Mouse (Mus musculus) hindbrain, embryonic 16.5 days (tissue): Measurements from ENCODE around the gene Pnkp. TPM values are rescaled to one million over a fixed set of nuclear protein-coding genes. Genes with fewer than 3 reads are reported as not detected.

Source experiments
- ATAC-seq: fragments of 200-750 bp; cut with Nextera tagmentation; 2 replicates; pipeline ENCODE4 v1.8.0; 2017; ENCODE audit warnings: moderate TSS enrichment, moderate library complexity
- H3K27ac ChIP-seq: fragments of 300-500 bp; sonication (generic); 2 replicates; pipeline ENCODE4 v1.5.1; 2014; ENCODE audit warnings: low read depth, mild to moderate bottlenecking, control low read depth, low read length, moderate library complexity
- H3K27me3 ChIP-seq: fragments of 300-500 bp; sonication (generic); replicated peaks from 2 replicates; pipeline ENCODE4 v1.6.1; 2014; ENCODE audit warnings: low read length; ENCODE audit not compliant: control insufficient read depth, insufficient read depth
- H3K36me3 ChIP-seq: fragments of 300-500 bp; sonication (generic); 2 replicates; pipeline ENCODE4 v1.6.1; 2014; ENCODE audit warnings: mild to moderate bottlenecking, low read length, moderate library complexity, mixed read lengths; ENCODE audit not compliant: control insufficient read depth, insufficient read depth
- H3K4me1 ChIP-seq: fragments of 300-500 bp; sonication (generic); 2 replicates; pipeline ENCODE4 v1.6.1; 2014; ENCODE audit warnings: low read depth, low read length; ENCODE audit not compliant: control insufficient read depth, insufficient read depth
- H3K4me2 ChIP-seq: fragments of 300-500 bp; sonication (generic); 2 replicates; pipeline ENCODE4 v1.6.1; 2014; ENCODE audit warnings: mild to moderate bottlenecking, low read length, control low read depth, moderate library complexity
- H3K4me3 ChIP-seq: fragments of 300-500 bp; sonication (generic); 2 replicates; pipeline ENCODE4 v1.5.1; 2014; ENCODE audit warnings: mild to moderate bottlenecking, low read length, control low read depth, moderate library complexity
- H3K9ac ChIP-seq: fragments of 300-500 bp; sonication (generic); 2 replicates; pipeline ENCODE4 v1.6.1; 2014; ENCODE audit warnings: low read depth, mild to moderate bottlenecking, control low read depth, low read length, moderate library complexity
- H3K9me3 ChIP-seq: fragments of 300-500 bp; sonication (generic); 2 replicates; pipeline ENCODE4 v1.6.1; 2014; ENCODE audit warnings: mild to moderate bottlenecking, low read length, moderate library complexity; ENCODE audit not compliant: control insufficient read depth
- WGBS: fragments of 180-500 bp; shearing (Covaris S2); extraction: QIAGEN DNeasy Blood & Tissue Kit; methylation state at CpG from one replicate; pipeline ENCODE4 v1.1.7; 2014; 5-methylcytosine and 5-hydroxymethylcytosine counted together
- polyA plus RNA-seq: library from polyadenylated mRNA; unstranded; fragments of >200 nt; fragmentation: Nextera tagmentation; extraction: Ambion mirVana; gene quantifications from 2 replicates; pipeline ENCODE4 v1.2.1, GENCODE M21; 2015

Pnkp gene
- polyA plus RNA-seq, 1 experiment from 2014 or later, result 34.0 TPM

GRCm38 (mm10) chr7:44821666-44822448 is 35.1 kb upstream of the Pnkp start:
- Histone ChIP-seq H3K9ac (no peak overlapping the region), H3K27ac (no peak overlapping the region), H3K27me3 (no peaks in the 10 kb centered on the region), H3K4me3 (no peak overlapping the region), H3K4me2 (no peak overlapping the region), H3K4me1 (peaks cover 25% of the 10 kb centered on the region), H3K36me3 (no peaks in the 10 kb centered on the region), H3K9me3 (no peaks in the 10 kb centered on the region)
- no peak for ATAC-seq
- WGBS, result 82% methylated on average over 7 of the region's 7 CpGs

DNA sequence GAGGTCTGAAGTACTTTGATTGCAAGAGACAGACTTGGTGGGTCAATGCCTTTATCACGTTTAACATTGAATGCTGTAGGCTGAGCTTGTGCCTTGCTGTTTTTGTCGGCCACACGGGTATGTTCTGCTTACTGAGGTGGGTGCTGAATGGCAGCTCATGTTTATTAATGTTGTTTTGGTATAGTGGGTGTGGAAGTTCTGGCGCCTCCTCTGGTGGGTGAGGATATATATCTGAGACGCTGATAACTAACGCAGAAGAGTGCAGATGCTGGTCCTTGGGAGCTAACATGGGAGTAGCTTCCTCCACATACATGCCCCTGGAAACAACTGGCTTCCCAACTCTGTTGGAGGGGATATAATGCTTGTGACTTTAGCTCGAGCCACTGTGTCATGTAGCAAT is 33.5 kb upstream of the Pnkp start:
- H3K36me3 ChIP-seq, result no peaks in the 10 kb centered on the region; the same call in 1 of the 2 replicates
- H3K27ac ChIP-seq, result no peak overlapping the region
- ATAC-seq, result no peak
- H3K4me3 ChIP-seq, result no peak overlapping the region
- H3K27me3 ChIP-seq, result no peaks in the 10 kb centered on the region
- H3K4me2 ChIP-seq, result no peak overlapping the region
- H3K4me1 ChIP-seq, result peaks cover 10% of the 10 kb centered on the region
- no peak overlapping the region for H3K9ac ChIP-seq
- 35% methylated on average over 7 of the region's 7 CpGs for WGBS
- no peaks in the 10 kb centered on the region for H3K9me3 ChIP-seq

DNA sequence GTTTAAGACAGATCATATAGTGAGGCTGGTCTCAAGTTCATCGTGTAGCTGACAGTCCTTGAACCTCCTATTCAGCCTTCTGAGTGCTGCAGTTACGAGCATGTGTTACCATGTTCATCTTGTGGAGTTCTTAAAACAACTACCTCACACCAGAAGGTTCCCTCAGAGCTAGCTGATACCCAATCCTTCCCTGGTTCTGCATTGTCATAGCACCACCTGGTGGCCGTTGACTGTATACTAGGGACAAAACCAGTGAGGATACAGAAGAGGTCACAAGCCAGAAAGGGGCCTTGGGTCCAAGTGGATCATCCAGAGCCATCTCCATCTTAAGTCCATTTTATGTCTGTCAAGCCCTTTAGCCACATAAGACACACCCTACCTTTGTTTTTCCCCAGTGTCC is 32.1 kb upstream of the Pnkp start:
- Histone ChIP-seq H3K27ac (no peak overlapping the region), H3K4me1 (peaks cover under 1% of the 10 kb centered on the region; the same call in 1 of the 2 replicates), H3K4me3 (no peak overlapping the region), H3K9ac (no peak overlapping the region), H3K9me3 (no peaks in the 10 kb centered on the region), H3K27me3 (no peaks in the 10 kb centered on the region), H3K4me2 (no peak overlapping the region), H3K36me3 (peaks cover 13% of the 10 kb centered on the region)
- 37% methylated on average over 3 of the region's 3 CpGs for WGBS
- ATAC-seq, result peak; percentile 64; the same call in 1 of the 2 replicates

- Histone ChIP-seq H3K9ac (no peak overlapping the region), H3K27me3 (no peaks in the 10 kb centered on the region), H3K4me2 (no peak overlapping the region), H3K4me3 (no peak overlapping the region), H3K27ac (no peak overlapping the region), H3K36me3 (peaks cover 23% of the 10 kb centered on the region), H3K4me1 (no peaks in the 10 kb centered on the region), H3K9me3 (no peaks in the 10 kb centered on the region)
- WGBS, result 88% methylated on average over 3 of the region's 3 CpGs
- no peak for ATAC-seq
Measured at GRCm38 (mm10) chr7:44826771-44827170, 30.2 kb upstream of the Pnkp start.

- Histone ChIP-seq H3K4me3 (no peak overlapping the region), H3K9ac (no peak overlapping the region), H3K36me3 (peaks cover 23% of the 10 kb centered on the region), H3K27me3 (no peaks in the 10 kb centered on the region), H3K27ac (no peak overlapping the region), H3K9me3 (no peaks in the 10 kb centered on the region), H3K4me2 (no peak overlapping the region), H3K4me1 (no peaks in the 10 kb centered on the region)
- no peak for ATAC-seq
- WGBS, result 89% methylated on average over 5 of the region's 5 CpGs
Measured at GRCm38 (mm10) chr7:44828706-44829105, 28.2 kb upstream of the Pnkp start.

DNA sequence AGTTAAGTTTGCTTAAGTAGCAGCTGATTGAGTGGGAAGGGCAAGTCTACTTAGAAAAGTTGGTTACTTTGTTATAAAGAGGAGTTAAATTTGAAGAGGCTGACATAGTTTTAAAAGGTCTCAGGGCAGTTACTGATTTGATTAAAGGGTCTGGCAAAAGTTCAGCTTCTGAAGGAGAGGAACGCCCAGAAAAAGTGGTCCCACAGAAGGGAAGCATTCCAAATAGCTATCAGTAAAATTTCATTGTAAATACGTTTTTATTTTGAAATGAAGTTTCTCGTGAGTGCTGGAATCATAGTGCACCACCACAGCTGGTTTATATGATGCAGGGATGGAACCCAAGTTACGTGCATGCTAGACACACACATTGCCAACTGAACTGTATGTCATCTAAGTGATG is 24.2 kb upstream of the Pnkp start:
- no peaks in the 10 kb centered on the region for H3K27me3 ChIP-seq
- ATAC-seq, result no peak
- no peak overlapping the region for H3K9ac ChIP-seq
- H3K4me2 ChIP-seq, result no peak overlapping the region
- no peak overlapping the region for H3K27ac ChIP-seq
- H3K4me1 ChIP-seq, result no peaks in the 10 kb centered on the region
- peaks cover 23% of the 10 kb centered on the region for H3K36me3 ChIP-seq
- H3K4me3 ChIP-seq, result no peak overlapping the region
- H3K9me3 ChIP-seq, result no peaks in the 10 kb centered on the region
- 77% methylated on average over 4 of the region's 4 CpGs for WGBS

GRCm38 (mm10) chr7:44835373-44836015 is 21.4 kb upstream of the Pnkp start:
- ATAC-seq, result no peak
- peaks cover 5% of the 10 kb centered on the region for H3K27me3 ChIP-seq
- 95% methylated on average over 1 of the region's 1 CpGs for WGBS
- H3K27ac ChIP-seq, result no peak overlapping the region
- no peak overlapping the region for H3K4me2 ChIP-seq
- peaks cover 13% of the 10 kb centered on the region for H3K4me1 ChIP-seq
- no peaks in the 10 kb centered on the region for H3K9me3 ChIP-seq
- no peak overlapping the region for H3K4me3 ChIP-seq
- H3K36me3 ChIP-seq, result peaks cover 6% of the 10 kb centered on the region
- H3K9ac ChIP-seq, result no peak overlapping the region

- Histone ChIP-seq H3K36me3 (peaks cover 7% of the 10 kb centered on the region; the same call in 1 of the 2 replicates), H3K9ac (no peak overlapping the region)
Measured at GRCm38 (mm10) chr7:44836016-44836404, 20.9 kb upstream of the Pnkp start.

GRCm38 (mm10) chr7:44836423-44837053 is 20.4 kb upstream of the Pnkp start:
- no peak for ATAC-seq

More at GRCm38 (mm10) chr7:44836016-44836404, 20.9 kb upstream of the Pnkp start:
- Histone ChIP-seq H3K27ac (no peak overlapping the region), H3K4me2 (no peak overlapping the region), H3K27me3 (peaks cover 10% of the 10 kb centered on the region), H3K4me3 (no peak overlapping the region), H3K4me1 (peaks cover 13% of the 10 kb centered on the region), H3K9me3 (no peaks in the 10 kb centered on the region)
- WGBS, result 60% methylated on average over 3 of the region's 3 CpGs
- no peak for ATAC-seq

More at GRCm38 (mm10) chr7:44836423-44837053, 20.4 kb upstream of the Pnkp start:
- peaks cover 13% of the 10 kb centered on the region for H3K4me1 ChIP-seq
- WGBS, result 82% methylated on average over 9 of the region's 9 CpGs
- H3K9ac ChIP-seq, result no peak overlapping the region
- H3K27ac ChIP-seq, result no peak overlapping the region
- H3K36me3 ChIP-seq, result peaks cover 7% of the 10 kb centered on the region
- no peaks in the 10 kb centered on the region for H3K9me3 ChIP-seq
- no peak overlapping the region for H3K4me2 ChIP-seq
- H3K27me3 ChIP-seq, result peaks cover 12% of the 10 kb centered on the region
- H3K4me3 ChIP-seq, result no peak overlapping the region
